Mouse (Mus musculus) MEL (cell line): ENCODE measurements around the gene 1700018B08Rik. TPM values are rescaled to one million over a fixed set of nuclear protein-coding genes. Genes with fewer than 3 reads are reported as not detected.

ENCODE experiments used
- DNase-seq: peaks from one replicate; pipeline ENCODE4 v3.0.0; 2011; ENCODE audit warnings: low read depth, low spot score
- H3K27ac ChIP-seq: 2 replicates; pipeline ENCODE4 v1.5.1; 2012; ENCODE audit warnings: low read depth, mild to moderate bottlenecking, control low read depth, low read length, moderate library complexity; ENCODE audit not compliant: control insufficient read depth
- H3K27me3 ChIP-seq, 2 experiments: fragments of 150-350 bp in 1 of 2; sonication (generic) in 1 of 2; 2 replicates each; pipeline ENCODE4 v1.6.1; 2012; ENCODE audit warnings: low read length in 2 of 2, mild to moderate bottlenecking in 2 of 2, improper control_type of control experiment in 1 of 2, moderate library complexity in 1 of 2; ENCODE audit not compliant: insufficient read depth in 2 of 2, control insufficient read depth in 1 of 2
- H3K36me3 ChIP-seq, 2 experiments: 2 replicates each; pipeline ENCODE4 v1.6.1; 2012 to 2014; ENCODE audit warnings: low read length in 2 of 2, improper control_type of control experiment in 1 of 2, inconsistent platforms in 1 of 2, mild to moderate bottlenecking in 1 of 2; ENCODE audit not compliant: insufficient read depth in 2 of 2, control insufficient read depth in 1 of 2
- H3K4me1 ChIP-seq, 2 experiments: fragments of 150-350 bp in 1 of 2; sonication (generic) in 1 of 2; 2 replicates each; pipeline ENCODE4 v1.6.1; 2012; ENCODE audit warnings: low read length in 2 of 2, improper control_type of control experiment in 1 of 2, mild to moderate bottlenecking in 1 of 2; ENCODE audit not compliant: insufficient read depth in 2 of 2, control insufficient read depth in 1 of 2
- H3K4me3 ChIP-seq, 2 experiments: fragments of 150-350 bp in 1 of 2; sonication (generic) in 1 of 2; 2 replicates each; pipeline ENCODE4 v1.5.1; 2012; ENCODE audit warnings: low read depth in 2 of 2, low read length in 2 of 2, mild to moderate bottlenecking in 2 of 2, moderate library complexity in 2 of 2, control low read depth in 1 of 2, improper control_type of control experiment in 1 of 2; ENCODE audit not compliant: control insufficient read depth in 1 of 2, insufficient read depth in 1 of 2
- H3K79me2 ChIP-seq: 2 replicates; pipeline ENCODE4 v1.6.1; 2012; ENCODE audit warnings: mild to moderate bottlenecking, low read length, moderate library complexity; ENCODE audit not compliant: control insufficient read depth, poor library complexity, insufficient read depth
- H3K9ac ChIP-seq: 2 replicates; pipeline ENCODE4 v1.6.1; 2012; ENCODE audit warnings: low read depth, mild to moderate bottlenecking, control low read depth, low read length, moderate library complexity; ENCODE audit not compliant: control insufficient read depth, poor library complexity, severe bottlenecking
- H3K9me3 ChIP-seq: fragments of 150-350 bp; sonication (generic); replicated peaks from 2 replicates; pipeline ENCODE4 v1.6.1; 2012; ENCODE audit warnings: mild to moderate bottlenecking, low read length, improper control_type of control experiment, moderate library complexity; ENCODE audit not compliant: insufficient read depth
- BHLHE40 ChIP-seq: IDR thresholded peaks from 2 replicates; pipeline ENCODE4 v1.6.1; 2012; ENCODE audit warnings: low read depth, mild to moderate bottlenecking, inconsistent platforms, low read length, improper control_type of control experiment, borderline replicate concordance
- CHD1 ChIP-seq: IDR thresholded peaks from 2 replicates; pipeline ENCODE4 v1.6.1; 2012; ENCODE audit warnings: low read depth, mild to moderate bottlenecking, inconsistent platforms, low read length, improper control_type of control experiment
- CHD2 ChIP-seq: IDR thresholded peaks from 2 replicates; pipeline ENCODE4 v1.6.1; 2011; ENCODE audit warnings: low read length, improper control_type of control experiment
- CTCF ChIP-seq, 3 experiments: IDR thresholded peaks in 2 of 3; conservative IDR thresholded peaks in 1 of 3; 2 replicates each; pipeline ENCODE4 v1.5.1; 2011 to 2012; ENCODE audit warnings: low read length in 3 of 3, low read depth in 2 of 3, mild to moderate bottlenecking in 2 of 3, improper control_type of control experiment in 1 of 3, inconsistent platforms in 1 of 3, mixed read lengths in 1 of 3, moderate library complexity in 1 of 3; ENCODE audit not compliant: control insufficient read depth in 1 of 3, insufficient read depth in 1 of 3, poor library complexity in 1 of 3, severe bottlenecking in 1 of 3
- E2F4 ChIP-seq: IDR thresholded peaks from 2 replicates; pipeline ENCODE4 v1.6.1; 2011; ENCODE audit warnings: low read depth, low read length, improper control_type of control experiment, borderline replicate concordance
- ELF1 ChIP-seq: IDR thresholded peaks from 2 replicates; pipeline ENCODE4 v1.6.1; 2014; ENCODE audit warnings: low read depth, mild to moderate bottlenecking, inconsistent platforms, low read length, improper control_type of control experiment, moderate library complexity
- EP300 ChIP-seq, 2 experiments: IDR thresholded peaks; 2 replicates each; pipeline ENCODE4 v1.6.1; 2011; ENCODE audit warnings: improper control_type of control experiment in 2 of 2, low read length in 2 of 2, low read depth in 1 of 2, mild to moderate bottlenecking in 1 of 2
- GABPA ChIP-seq: IDR thresholded peaks from 2 replicates; pipeline ENCODE4 v1.6.1; 2012; ENCODE audit warnings: low read depth, mild to moderate bottlenecking, inconsistent platforms, low read length, improper control_type of control experiment, moderate library complexity
- KAT2A ChIP-seq: conservative IDR thresholded peaks from 2 replicates; pipeline ENCODE4 v1.6.1; 2012; ENCODE audit warnings: low read depth, low read length, improper control_type of control experiment, inconsistent platforms
- MAFK ChIP-seq: IDR thresholded peaks from 2 replicates; pipeline ENCODE4 v1.6.1; 2011; ENCODE audit warnings: low read depth, mild to moderate bottlenecking, low read length, improper control_type of control experiment, borderline replicate concordance
- MEF2A ChIP-seq: IDR thresholded peaks from 2 replicates; pipeline ENCODE4 v1.6.1; 2014; ENCODE audit warnings: low read depth, mild to moderate bottlenecking, inconsistent platforms, low read length, improper control_type of control experiment; ENCODE audit not compliant: poor library complexity, insufficient replicate concordance, severe bottlenecking; ENCODE audit errors: extremely low read depth
- MXI1 ChIP-seq: IDR thresholded peaks from 2 replicates; pipeline ENCODE4 v1.6.1; 2011; ENCODE audit warnings: mild to moderate bottlenecking, low read depth, low read length, improper control_type of control experiment
- POLR2AphosphoS2 ChIP-seq: IDR thresholded peaks from 2 replicates; pipeline ENCODE4 v1.6.1; 2011; ENCODE audit warnings: low read length, improper control_type of control experiment
- RCOR1 ChIP-seq: IDR thresholded peaks from 2 replicates; pipeline ENCODE4 v1.6.1; 2012; ENCODE audit warnings: low read depth, mild to moderate bottlenecking, inconsistent platforms, low read length, improper control_type of control experiment
- SMC3 ChIP-seq: IDR thresholded peaks from 2 replicates; pipeline ENCODE4 v1.6.1; 2011; ENCODE audit warnings: low read depth, low read length, improper control_type of control experiment
- TAL1 ChIP-seq: IDR thresholded peaks from 2 replicates; pipeline ENCODE4 v1.6.1; 2012; ENCODE audit warnings: mild to moderate bottlenecking, inconsistent platforms, low read length, moderate library complexity, mixed read lengths
- TCF12 ChIP-seq: IDR thresholded peaks from 2 replicates; pipeline ENCODE4 v1.6.1; 2014; ENCODE audit warnings: low read depth, mild to moderate bottlenecking, inconsistent platforms, low read length, improper control_type of control experiment, moderate library complexity
- USF1 ChIP-seq: IDR thresholded peaks from 2 replicates; pipeline ENCODE4 v1.6.1; 2014; ENCODE audit warnings: low read depth, mild to moderate bottlenecking, inconsistent platforms, low read length, improper control_type of control experiment, moderate library complexity
- ZC3H11A ChIP-seq: IDR thresholded peaks from 2 replicates; pipeline ENCODE4 v1.6.1; 2012; ENCODE audit warnings: low read depth, mild to moderate bottlenecking, inconsistent platforms, low read length, improper control_type of control experiment
- ZKSCAN1 ChIP-seq: IDR thresholded peaks from 2 replicates; pipeline ENCODE4 v1.6.1; 2012; ENCODE audit warnings: low read depth, mild to moderate bottlenecking, inconsistent platforms, low read length, improper control_type of control experiment, moderate library complexity
- ZMIZ1 ChIP-seq: IDR thresholded peaks from 2 replicates; pipeline ENCODE4 v1.6.1; 2012; ENCODE audit warnings: low read depth, mild to moderate bottlenecking, inconsistent platforms, low read length, improper control_type of control experiment, moderate library complexity
- polyA plus RNA-seq, 2 experiments: library from polyadenylated mRNA; stranded (reverse) in 1 of 2; unstranded in 1 of 2; fragments of >175 nt in 1 of 2; fragments of >200 nt in 1 of 2; gene quantifications; 2 replicates each; pipeline versions ENCODE4 v1.2.1 to v1.2.4; 2012; ENCODE audit warnings: low replicate concordance in 2 of 2, low read depth in 1 of 2; ENCODE audit not compliant: insufficient read length in 2 of 2, insufficient read depth in 1 of 2, missing spikeins in 1 of 2
- total RNA-seq: library from RNA; depleted of rRNA; stranded (reverse); fragments of 300-350 nt; gene quantifications from 2 replicates; pipeline ENCODE4 v1.2.3, GENCODE M21; 2012

1700018B08Rik gene
- total and polyA plus RNA-seq, 3 experiments: not detected

GRCm38 (mm10) chr8:121552506-121552905 is 8.4 kb upstream of the 1700018B08Rik start:
- DNase-seq: no peak
- Histone ChIP-seq H3K27ac (no peak overlapping the region), H3K9me3 (no peaks in the 10 kb centered on the region), H3K4me1 (no peaks in the 10 kb centered on the region), H3K27me3 (no peaks in the 10 kb centered on the region), H3K36me3 (no peaks in the 10 kb centered on the region; a peak in 1 of 4 replicates), H3K4me3 (no peak overlapping the region), H3K9ac (no peak overlapping the region), H3K79me2 (no peaks in the 10 kb centered on the region)
- TF ChIP-seq EP300 (IDR thresholded peaks at IDR 0.05; ENCODE audit: low read depth in 1 of 2, low read length in 2 of 2) (no peak), BHLHE40 (no peak), ZC3H11A (no peak), CTCF (IDR thresholded peaks at IDR 0.05 in 2 of 3, conservative IDR thresholded peaks at IDR 0.05 in 1 of 3; ENCODE audit: control insufficient read depth in 1 of 3, insufficient read depth in 1 of 3, low read depth in 2 of 3, low read length in 3 of 3, poor library complexity in 1 of 3, severe bottlenecking in 1 of 3) (no peak), CHD1 (no peak), ZKSCAN1 (no peak), ZMIZ1 (no peak), MXI1 (no peak), E2F4 (no peak), MEF2A (no peak), POLR2AphosphoS2 (no peak), KAT2A (no peak), SMC3 (no peak), TCF12 (no peak), MAFK (no peak), GABPA (no peak), RCOR1 (no peak), USF1 (no peak), TAL1 (no peak)

DNA sequence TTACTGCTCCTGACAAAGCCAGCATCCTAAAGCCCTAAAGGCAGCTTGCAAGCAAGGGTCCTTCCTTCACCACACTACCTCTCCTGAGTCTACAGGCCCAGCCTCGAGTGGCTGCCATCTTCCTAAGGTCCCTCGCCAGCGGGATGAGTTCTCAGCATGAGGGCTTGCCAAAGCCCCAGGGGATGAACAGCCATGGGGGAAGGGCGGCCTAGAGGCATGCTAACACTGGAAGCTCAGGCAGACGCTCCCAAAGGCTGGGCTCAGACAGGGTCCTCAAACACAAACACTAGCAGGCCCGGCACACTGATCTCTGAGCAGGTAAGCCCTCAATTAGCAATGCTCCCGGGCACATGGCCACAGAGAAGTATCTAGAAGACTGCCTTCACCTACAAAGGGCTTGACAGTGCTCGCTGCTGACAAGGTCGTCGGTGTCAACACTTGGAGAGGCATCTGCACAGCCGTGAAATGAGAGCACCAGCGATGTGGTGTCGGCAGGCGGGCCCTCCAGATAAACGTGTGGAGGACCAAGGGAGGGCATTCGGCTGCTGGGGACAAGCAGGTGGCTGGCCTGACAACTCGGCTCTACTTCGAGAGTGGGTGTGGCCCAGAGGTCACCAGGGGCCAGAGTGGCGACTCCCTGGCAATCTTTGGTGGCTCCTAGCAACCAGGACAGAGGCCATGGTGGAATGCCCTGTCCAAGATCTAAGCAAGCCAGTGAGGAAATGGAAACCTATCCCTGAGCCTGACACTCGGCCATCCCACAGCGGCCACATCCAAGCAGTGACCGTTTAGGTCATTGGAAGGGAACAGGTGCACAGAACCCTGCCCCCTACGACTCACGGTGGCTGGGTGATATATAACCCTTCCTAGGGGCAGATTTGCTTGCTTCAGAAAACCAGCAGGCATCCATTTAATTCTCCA is 7.2 kb upstream of the 1700018B08Rik start:
- H3K79me2 ChIP-seq: no peaks in the 10 kb centered on the region
- H3K4me3 ChIP-seq: no peak overlapping the region
- no peaks in the 10 kb centered on the region for H3K4me1 ChIP-seq
- H3K36me3 ChIP-seq: no peaks in the 10 kb centered on the region; a peak in 1 of 4 replicates
- H3K9ac ChIP-seq: no peak overlapping the region
- no peaks in the 10 kb centered on the region for H3K27me3 ChIP-seq
- TF ChIP-seq ELF1 (no peak), ZMIZ1 (no peak), CHD2 (no peak)
- no peaks in the 10 kb centered on the region for H3K9me3 ChIP-seq
- no peak for DNase-seq
- H3K27ac ChIP-seq: no peak overlapping the region
